Mouse (Mus musculus) heart, adult 2 months (tissue): ENCODE data around the gene Pex11b.

Experiments
- EP300 ChIP-seq: fragments of 200-500 bp; IDR thresholded peaks from 2 replicates; pipeline ENCODE4 v1.6.1; 2011; ENCODE audit warnings: low read depth, low read length, control low read depth; ENCODE audit not compliant: insufficient read depth
- POLR2A ChIP-seq: fragments of 200-500 bp; IDR thresholded peaks from 2 replicates; pipeline ENCODE4 v1.6.1; 2011; ENCODE audit warnings: mild to moderate bottlenecking, low read depth, low read length, control low read depth; ENCODE audit not compliant: insufficient read depth

DNA sequence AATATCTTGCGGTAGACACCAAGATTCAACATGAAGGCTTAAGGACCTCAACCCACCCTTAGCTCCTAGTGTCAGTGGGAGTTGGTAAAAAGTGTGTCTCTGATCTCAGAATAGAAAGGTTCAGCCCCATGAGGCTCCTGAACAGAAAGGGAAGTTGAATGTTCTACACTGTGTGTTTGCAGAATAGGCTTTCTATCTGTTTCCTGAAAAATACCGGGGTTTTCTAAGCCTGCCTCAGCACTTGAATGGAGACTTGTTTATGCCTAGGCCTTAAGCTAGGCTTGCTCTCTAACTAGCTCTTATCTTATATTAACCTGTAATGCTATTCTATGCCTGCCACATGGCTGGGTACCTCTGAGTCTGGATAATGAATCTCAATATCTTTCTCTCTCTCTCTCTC is 25.7 kb downstream of the Pex11b start:
- TF ChIP-seq EP300 (no peak), POLR2A (no peak)
